Comparison of ENCODE assay signal across 8 mouse cellular contexts in genomic region chr9:45954294-45955106, GRCm38 (mm10). TPM values are rescaled to one million over a fixed set of nuclear protein-coding genes. Genes with fewer than 3 reads are reported as not detected.
DNase-seq lines count a peak whose midpoint lies in the region; ATAC-seq and TF ChIP-seq lines count a peak whose summit lies in the region.

No protein-coding gene starts in this region.

- peak overlapping the region; percentile 53 for H3K27ac ChIP-seq in CH12.LX (ENCODE audit: insufficient read depth, low read depth)
- peak overlapping the region; percentile 86 for H3K27ac ChIP-seq in embryonic facial prominence, embryonic 12.5 days
- H3K27ac ChIP-seq in heart, embryonic 10.5 days: peak overlapping the region; percentile 97
- peak overlapping the region; percentile 90 for H3K27ac ChIP-seq in kidney, embryonic 15.5 days
- H3K27ac ChIP-seq in lung, embryonic 14.5 days (ENCODE audit: low read depth): peak overlapping the region; percentile 90

- WGBS in embryonic facial prominence, embryonic 12.5 days: under 1% methylated on average over 62 of the region's 63 CpGs
- WGBS in heart, embryonic 10.5 days: 0% methylated on average over 63 of the region's 63 CpGs
- under 1% methylated on average over 63 of the region's 63 CpGs for WGBS in kidney, embryonic 15.5 days
- under 1% methylated on average over 60 of the region's 63 CpGs for WGBS in lung, embryonic 14.5 days

- peak; percentile 56; the same call in 1 of the 2 replicates for TF ChIP-seq POLR2A in CH12.LX (IDR thresholded peaks at IDR 0.05; ENCODE audit: low read depth, low read length)

- H3K9ac ChIP-seq in CH12.LX (ENCODE audit: insufficient read depth, low read depth): peak overlapping the region; percentile 98
- H3K9ac ChIP-seq in embryonic facial prominence, embryonic 12.5 days: peak overlapping the region; percentile 87
- peak overlapping the region; percentile 87 for H3K9ac ChIP-seq in kidney, embryonic 15.5 days
- H3K9ac ChIP-seq in lung, embryonic 14.5 days: peak overlapping the region; percentile 90

- no peaks in the 10 kb centered on the region for H3K27me3 ChIP-seq in CH12.LX (replicated peaks)
- no peaks in the 10 kb centered on the region for H3K27me3 ChIP-seq in embryonic facial prominence, embryonic 12.5 days
- no peaks in the 10 kb centered on the region for H3K27me3 ChIP-seq in heart, embryonic 10.5 days (ENCODE audit: insufficient read depth, poor library complexity, severe bottlenecking)
- H3K27me3 ChIP-seq in kidney, embryonic 15.5 days: no peaks in the 10 kb centered on the region
- no peaks in the 10 kb centered on the region for H3K27me3 ChIP-seq in lung, embryonic 14.5 days (ENCODE audit: insufficient read depth, low read length)

- ATAC-seq in embryonic facial prominence, embryonic 12.5 days (ENCODE audit: insufficient number of reproducible peaks, insufficient read depth, low FRiP score, low TSS enrichment): peak; percentile 22; the same call in 1 of the 2 replicates
- peak; percentile 53 for ATAC-seq in kidney, embryonic 15.5 days (replicated peaks; ENCODE audit: low FRiP score)
- ATAC-seq in lung, embryonic 14.5 days (ENCODE audit: insufficient read depth): peak; percentile 50
- peak; percentile 28; the same call in 1 of the 2 replicates for ATAC-seq in neutrophil, adult 5-6 weeks (ENCODE audit: extremely low read depth, insufficient number of reproducible peaks, low FRiP score, poor library complexity, severe bottlenecking)

- no peaks in the 10 kb centered on the region for H3K9me3 ChIP-seq in CH12.LX (replicated peaks; ENCODE audit: low read length)
- H3K9me3 ChIP-seq in embryonic facial prominence, embryonic 12.5 days: no peaks in the 10 kb centered on the region
- H3K9me3 ChIP-seq in heart, embryonic 10.5 days: no peaks in the 10 kb centered on the region
- no peaks in the 10 kb centered on the region for H3K9me3 ChIP-seq in kidney, embryonic 15.5 days (replicated peaks)
- no peaks in the 10 kb centered on the region for H3K9me3 ChIP-seq in lung, embryonic 14.5 days (ENCODE audit: low read depth, low read length)

- H3K4me2 ChIP-seq in CH12.LX (ENCODE audit: insufficient read depth, low read depth, poor library complexity, severe bottlenecking): peak overlapping the region; percentile 78
- peak overlapping the region; percentile 91 for H3K4me2 ChIP-seq in embryonic facial prominence, embryonic 12.5 days (replicated peaks)
- peak overlapping the region; percentile 83 for H3K4me2 ChIP-seq in kidney, embryonic 15.5 days
- H3K4me2 ChIP-seq in lung, embryonic 14.5 days: peak overlapping the region; percentile 65

- peak; percentile 59 for DNase-seq in CH12.LX (ENCODE audit: extremely low read depth)
- peak; percentile 78 for DNase-seq in adrenal gland, adult 2 months
- peak; percentile 87 for DNase-seq in heart, embryonic 10.5 days (ENCODE audit: low spot score)
- peak; percentile 55 for DNase-seq in lung, embryonic 14.5 days
- DNase-seq in urinary bladder, postnatal 14 days (ENCODE audit: low spot score): peak; percentile 43

- no peak for TF ChIP-seq CTCF in CH12.LX (conservative IDR thresholded peaks at IDR 0.05 in 1 of 2, IDR thresholded peaks at IDR 0.05 in 1 of 2; ENCODE audit: low read depth in 2 of 2, low read length in 2 of 2)
- TF ChIP-seq CTCF in lung, embryonic 14.5 days (IDR thresholded peaks at IDR 0.05; ENCODE audit: low read depth): no peak

- in situ Hi-C loops in CH12.LX (cut with MboI; ENCODE audit: low pct_ligation_motif_present, low pct_unique_long_range_greater_than_20kb, low sequenced_read_pairs): no loop called here

- dilution Hi-C loops in CH12.LX (cut with MboI; ENCODE audit: extremely low pct_ligation_motif_present, extremely low pct_unique_long_range_greater_than_20kb, low sequenced_read_pairs): no loop called here

- peaks cover 20 to 49% of the 10 kb centered on the region in 2 experiments for H3K36me3 ChIP-seq in CH12.LX (replicated peaks in 1 of 2; ENCODE audit: control insufficient read depth in 1 of 2, insufficient read depth in 1 of 2, low read length in 1 of 2)
- H3K36me3 ChIP-seq in embryonic facial prominence, embryonic 12.5 days: peaks cover 29% of the 10 kb centered on the region
- H3K36me3 ChIP-seq in heart, embryonic 10.5 days: peaks cover 27% of the 10 kb centered on the region
- peaks cover 29% of the 10 kb centered on the region for H3K36me3 ChIP-seq in kidney, embryonic 15.5 days
- H3K36me3 ChIP-seq in lung, embryonic 14.5 days (ENCODE audit: insufficient read depth): peaks cover 27% of the 10 kb centered on the region

- no peak for TF ChIP-seq EP300 in CH12.LX (IDR thresholded peaks at IDR 0.05; ENCODE audit: low read length)

- no peak for TF ChIP-seq RAD21 in CH12.LX (IDR thresholded peaks at IDR 0.05; ENCODE audit: low read depth, low read length)

- peaks cover 6% of the 10 kb centered on the region; the same call in 1 of the 2 replicates for H3K79me2 ChIP-seq in CH12.LX (replicated peaks; ENCODE audit: control insufficient read depth, extremely low read depth, insufficient read depth, poor library complexity, severe bottlenecking)

- peak overlapping the region; percentile 90 to 94 (median 92) for H3K4me3 ChIP-seq in CH12.LX (replicated peaks in 1 of 3; ENCODE audit: low read depth in 2 of 3, low read length in 2 of 3, poor library complexity in 1 of 3)
- H3K4me3 ChIP-seq in embryonic facial prominence, embryonic 12.5 days: peak overlapping the region; percentile 89
- peak overlapping the region; percentile 96 for H3K4me3 ChIP-seq in heart, embryonic 10.5 days
- peak overlapping the region; percentile 82 for H3K4me3 ChIP-seq in kidney, embryonic 15.5 days (replicated peaks)
- peak overlapping the region; percentile 93 for H3K4me3 ChIP-seq in lung, embryonic 14.5 days (ENCODE audit: low read depth, low read length)

- H3K4me1 ChIP-seq in CH12.LX (ENCODE audit: control insufficient read depth in 1 of 2, insufficient read depth in 2 of 2): peaks cover 6 to 27% of the 10 kb centered on the region in 2 experiments; a peak in 3 of 4 replicates
- peaks cover 31% of the 10 kb centered on the region for H3K4me1 ChIP-seq in embryonic facial prominence, embryonic 12.5 days
- H3K4me1 ChIP-seq in heart, embryonic 10.5 days: peaks cover 26% of the 10 kb centered on the region
- H3K4me1 ChIP-seq in kidney, embryonic 15.5 days: peaks cover 27% of the 10 kb centered on the region
- peaks cover 6% of the 10 kb centered on the region; the same call in 1 of the 2 replicates for H3K4me1 ChIP-seq in lung, embryonic 14.5 days (ENCODE audit: insufficient read depth)

RNA-seq across cellular contexts. Expression of gene Sidt2, which starts 0.6 kb away (rescaled TPM):
- total RNA-seq in CH12.LX (2012; rRNA removed): 41.0 and 47.8 TPM in 2 replicates
- total RNA-seq in CH12.LX (2014; rRNA removed): 36.4 and 38.9 TPM in 2 replicates
- 110 and 143 TPM in 2 replicates for polyA plus RNA-seq in CH12.LX (2012; ENCODE audit: insufficient read length, low read depth)
- 100 to 1,000 TPM; 138 to 351 TPM for total RNA-seq in adrenal gland, adult 2 months (2021)
- 942 and 1,575 TPM in 2 replicates for polyA plus RNA-seq in adrenal gland, adult 2 months (2012; rRNA removed)
- polyA plus RNA-seq in embryonic facial prominence, embryonic 12.5 days (2016; fragmentation: Nextera tagmentation; extraction: Ambion mirVana): 43.2 and 47.4 TPM in 2 replicates
- polyA plus RNA-seq in heart, embryonic 10.5 days (2016; fragmentation: Nextera tagmentation; extraction: Ambion mirVana): 37.0 and 37.2 TPM in 2 replicates
- 37.3 and 39.3 TPM in 2 replicates for polyA plus RNA-seq in kidney, embryonic 15.5 days (2015; fragmentation: Nextera tagmentation; extraction: Ambion mirVana)
- 29.9 and 34.3 TPM in 2 replicates for polyA plus RNA-seq in lung, embryonic 14.5 days (2014; fragmentation: Nextera tagmentation; extraction: Ambion mirVana)
- 105 and 140 TPM in 2 replicates for total RNA-seq in neutrophil, adult 5-6 weeks (2017)

RNA-seq across cellular contexts. Expression of gene Tagln, which starts 18.6 kb away (rescaled TPM):
- 0.46 and 0.59 TPM in 2 replicates for total RNA-seq in CH12.LX (2012; rRNA removed)
- total RNA-seq in CH12.LX (2014; rRNA removed): 0.28 TPM in 1 of 2 replicates, not detected in the other
- 1.6 and 2.3 TPM in 2 replicates for polyA plus RNA-seq in CH12.LX (2012; ENCODE audit: insufficient read length, low read depth)
- total RNA-seq in adrenal gland, adult 2 months (2021): 100 to 1,000 TPM in 1 of 2 experiments, 10 to 100 TPM in 1; 80.8 to 268 TPM
- 59.9 and 80.9 TPM in 2 replicates for polyA plus RNA-seq in adrenal gland, adult 2 months (2012; rRNA removed)
- polyA plus RNA-seq in embryonic facial prominence, embryonic 12.5 days (2016; fragmentation: Nextera tagmentation; extraction: Ambion mirVana): 14.1 and 16.4 TPM in 2 replicates
- 303 and 413 TPM in 2 replicates for polyA plus RNA-seq in heart, embryonic 10.5 days (2016; fragmentation: Nextera tagmentation; extraction: Ambion mirVana)
- polyA plus RNA-seq in kidney, embryonic 15.5 days (2015; fragmentation: Nextera tagmentation; extraction: Ambion mirVana): 56.4 and 108 TPM in 2 replicates
- 147 and 150 TPM in 2 replicates for polyA plus RNA-seq in lung, embryonic 14.5 days (2014; fragmentation: Nextera tagmentation; extraction: Ambion mirVana)
- 1.5 and 4.5 TPM in 2 replicates for total RNA-seq in neutrophil, adult 5-6 weeks (2017)

RNA-seq across cellular contexts. Expression of gene Rnf214, which starts 47.8 kb away (rescaled TPM):
- total RNA-seq in CH12.LX (2012; rRNA removed) (9.4 and 9.7 TPM in 2 replicates), CH12.LX (2014; rRNA removed) (4.4 and 5.3 TPM in 2 replicates)
- 16.1 and 19.4 TPM in 2 replicates for polyA plus RNA-seq in CH12.LX (2012; ENCODE audit: insufficient read length, low read depth)
- 10 to 100 TPM; 37.4 to 48.5 TPM for total RNA-seq in adrenal gland, adult 2 months (2021)
- 15.8 and 17.6 TPM in 2 replicates for polyA plus RNA-seq in adrenal gland, adult 2 months (2012; rRNA removed)
- polyA plus RNA-seq in embryonic facial prominence, embryonic 12.5 days (2016; fragmentation: Nextera tagmentation; extraction: Ambion mirVana): 62.2 and 64.1 TPM in 2 replicates
- polyA plus RNA-seq in heart, embryonic 10.5 days (2016; fragmentation: Nextera tagmentation; extraction: Ambion mirVana): 45.5 and 50.3 TPM in 2 replicates
- 57.4 and 62.3 TPM in 2 replicates for polyA plus RNA-seq in kidney, embryonic 15.5 days (2015; fragmentation: Nextera tagmentation; extraction: Ambion mirVana)
- polyA plus RNA-seq in lung, embryonic 14.5 days (2014; fragmentation: Nextera tagmentation; extraction: Ambion mirVana): 52.6 and 54.4 TPM in 2 replicates
- 48.1 and 50.2 TPM in 2 replicates for total RNA-seq in neutrophil, adult 5-6 weeks (2017)

RNA-seq across cellular contexts. Expression of gene Pcsk7, which starts 48.2 kb away (rescaled TPM):
- 18.5 and 21.2 TPM in 2 replicates for total RNA-seq in CH12.LX (2012; rRNA removed)
- 16.5 and 20.9 TPM in 2 replicates for total RNA-seq in CH12.LX (2014; rRNA removed)
- polyA plus RNA-seq in CH12.LX (2012; ENCODE audit: insufficient read length, low read depth): 15.5 and 17.9 TPM in 2 replicates
- 10 to 100 TPM; 20.8 to 30.0 TPM for total RNA-seq in adrenal gland, adult 2 months (2021)
- polyA plus RNA-seq in adrenal gland, adult 2 months (2012; rRNA removed): 18.4 and 28.0 TPM in 2 replicates
- polyA plus RNA-seq in embryonic facial prominence, embryonic 12.5 days (2016; fragmentation: Nextera tagmentation; extraction: Ambion mirVana): 23.6 and 23.7 TPM in 2 replicates
- 18.5 and 22.1 TPM in 2 replicates for polyA plus RNA-seq in heart, embryonic 10.5 days (2016; fragmentation: Nextera tagmentation; extraction: Ambion mirVana)
- 19.4 and 22.0 TPM in 2 replicates for polyA plus RNA-seq in kidney, embryonic 15.5 days (2015; fragmentation: Nextera tagmentation; extraction: Ambion mirVana)
- polyA plus RNA-seq in lung, embryonic 14.5 days (2014; fragmentation: Nextera tagmentation; extraction: Ambion mirVana): 18.5 and 19.2 TPM in 2 replicates
- total RNA-seq in neutrophil, adult 5-6 weeks (2017): 36.6 and 42.8 TPM in 2 replicates

RNA-seq across cellular contexts. Expression of gene Pafah1b2, which starts 58.0 kb away (rescaled TPM):
- total RNA-seq in CH12.LX (2012; rRNA removed) (94.8 and 117 TPM in 2 replicates), CH12.LX (2014; rRNA removed) (109 and 125 TPM in 2 replicates)
- 122 and 130 TPM in 2 replicates for polyA plus RNA-seq in CH12.LX (2012; ENCODE audit: insufficient read length, low read depth)
- total RNA-seq in adrenal gland, adult 2 months (2021): 100 to 1,000 TPM; 154 to 167 TPM
- polyA plus RNA-seq in adrenal gland, adult 2 months (2012; rRNA removed): 57.5 and 96.7 TPM in 2 replicates
- polyA plus RNA-seq in embryonic facial prominence, embryonic 12.5 days (2016; fragmentation: Nextera tagmentation; extraction: Ambion mirVana): 230 and 231 TPM in 2 replicates
- 183 and 212 TPM in 2 replicates for polyA plus RNA-seq in heart, embryonic 10.5 days (2016; fragmentation: Nextera tagmentation; extraction: Ambion mirVana)
- polyA plus RNA-seq in kidney, embryonic 15.5 days (2015; fragmentation: Nextera tagmentation; extraction: Ambion mirVana): 162 and 170 TPM in 2 replicates
- polyA plus RNA-seq in lung, embryonic 14.5 days (2014; fragmentation: Nextera tagmentation; extraction: Ambion mirVana): 179 and 184 TPM in 2 replicates
- total RNA-seq in neutrophil, adult 5-6 weeks (2017): 66.4 and 75.7 TPM in 2 replicates

Comparison
In these comparisons a context has a peak if more than half of its experiments do, and no peak if none do; other contexts are left out.
1. Peak in every context shown above with its lines: DNase-seq, ATAC-seq, H3K4me3 ChIP-seq and H3K27ac ChIP-seq.